Mouse (Mus musculus) adrenal gland, postnatal 0 days (tissue): ENCODE measurements around the gene Zyg11a. TPM values are rescaled to one million over a fixed set of nuclear protein-coding genes. Genes with fewer than 3 reads are reported as not detected.

Experiments
- polyA plus RNA-seq: library from polyadenylated mRNA; unstranded; fragments of >200 nt; fragmentation: Nextera tagmentation; extraction: Ambion mirVana; gene quantifications from 2 replicates; pipeline ENCODE4 v1.2.1, GENCODE M21; 2015

Zyg11a gene
- polyA plus RNA-seq, result 0.07 TPM in 1 of 2 replicates, not detected in the other

DNA sequence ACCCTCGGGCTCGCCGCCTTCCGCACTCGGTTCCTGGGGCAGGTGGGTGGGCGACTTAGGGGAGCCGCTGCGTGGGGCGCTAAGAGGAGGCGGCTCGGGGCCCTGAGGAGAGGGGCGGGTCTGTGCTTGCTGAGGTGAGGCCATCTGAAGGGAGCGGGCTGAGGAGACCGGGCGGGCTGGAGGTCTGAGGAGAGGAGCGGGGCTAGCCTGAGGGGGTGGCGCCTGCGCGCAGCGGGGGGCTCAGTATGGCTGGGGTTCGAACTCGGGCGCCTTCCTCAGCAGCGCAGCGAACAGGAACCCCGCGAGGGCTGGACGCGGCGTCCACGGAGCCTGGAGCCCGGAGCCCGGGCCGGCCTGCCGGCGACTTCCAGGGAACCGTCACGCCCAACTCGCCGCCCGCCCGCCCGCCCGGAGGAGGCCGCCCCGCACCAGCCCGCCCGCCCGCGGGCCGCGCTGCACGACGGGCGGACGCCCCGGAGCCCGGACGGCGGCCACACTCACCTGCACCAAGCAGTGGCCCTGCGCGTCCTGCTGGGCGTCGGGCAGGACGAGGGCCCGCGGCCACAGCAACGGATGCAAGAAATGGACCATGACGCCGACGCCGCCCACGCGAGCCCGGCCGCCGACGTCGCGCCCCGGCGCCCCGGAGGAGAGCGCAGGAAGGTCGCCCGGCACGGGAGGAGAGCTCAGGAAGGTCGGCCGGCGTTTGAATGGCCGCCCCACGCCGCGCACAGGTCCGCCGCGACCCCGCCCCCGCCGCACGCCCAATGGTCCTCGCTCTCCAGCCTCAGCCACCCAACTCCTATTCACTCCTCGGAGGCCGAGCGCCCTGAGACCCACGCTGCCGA is at the start of gene Zyg11a:
TSS of gene Zyg11a (minus strand) at position 717 of the 848 bp plus-strand sequence.

DNA sequence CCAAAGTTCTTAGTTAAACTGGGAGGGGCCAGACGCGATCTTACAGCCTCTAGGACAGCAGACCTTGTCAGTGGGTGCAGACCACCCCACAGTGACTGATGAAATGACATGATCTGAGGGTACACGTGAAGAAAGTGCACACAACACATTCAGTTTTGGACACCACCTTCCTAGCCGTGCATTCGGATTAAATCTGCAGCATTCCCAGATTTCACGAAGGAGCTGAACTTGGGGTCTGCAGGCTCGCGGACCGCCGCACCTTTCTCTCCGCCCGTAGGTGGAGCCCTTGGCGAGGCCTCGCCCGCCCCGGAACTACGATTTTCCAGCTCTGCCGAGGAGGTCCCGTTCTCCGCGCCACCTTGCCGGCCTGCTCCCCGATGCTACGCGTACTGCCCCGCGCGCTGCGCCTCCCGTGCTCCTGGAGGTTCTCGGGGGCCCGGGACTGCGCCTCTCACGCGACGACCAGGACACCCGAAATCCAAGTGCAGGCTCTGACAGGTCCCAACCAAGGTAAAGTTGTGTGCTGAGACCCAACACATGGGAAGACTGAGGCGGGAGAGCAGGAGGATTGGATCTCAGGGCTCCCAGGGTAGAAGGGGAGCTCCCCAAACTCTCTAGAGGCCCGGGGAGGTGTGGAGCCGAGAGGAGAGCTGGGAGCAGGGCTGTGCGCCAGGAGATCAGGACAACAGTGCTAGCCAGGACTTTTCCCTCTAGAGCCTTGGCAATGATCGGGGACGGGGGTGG is 52.5 kb downstream of the Zyg11a start, which contains the start of gene Echdc2:
TSS of gene Echdc2 (plus strand) at position 286 of the 744 bp plus-strand sequence.

DNA sequence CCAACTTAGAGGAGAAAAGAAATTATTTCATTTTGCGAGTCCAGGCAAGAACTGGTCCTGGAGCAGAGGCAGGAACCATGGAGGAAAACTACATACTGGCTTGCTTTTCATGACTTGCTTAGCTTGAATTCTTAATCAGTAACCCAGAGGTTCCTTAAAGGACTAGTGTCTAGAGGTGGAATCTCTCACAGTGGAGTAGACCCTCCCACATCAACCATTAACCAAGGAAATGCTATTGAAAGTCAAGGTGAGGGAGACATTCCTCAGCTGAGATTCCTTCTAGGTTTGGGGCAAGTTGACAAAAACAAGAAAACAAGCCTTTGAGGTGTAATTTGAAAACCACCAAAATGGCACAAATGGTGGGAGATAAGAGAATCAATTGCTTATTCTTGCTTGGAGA is 73.0 kb downstream of the Zyg11a start, which contains the start of gene Scp2:
TSS of gene Scp2 (minus strand) at position 119 of the 400 bp plus-strand sequence.

Other genes starting within 250 kb of the Zyg11a start
- gene Slc1a7, start 249.7 kb downstream of the Zyg11a start, polyA plus RNA-seq, result 0.52 and 0.58 TPM in 2 replicates
- 6.5 and 20.0 TPM in 2 replicates for gene Podn, start 121.6 kb downstream of the Zyg11a start, polyA plus RNA-seq
- gene Scp2, start 73.0 kb downstream of the Zyg11a start, polyA plus RNA-seq, result 422 and 442 TPM in 2 replicates
- gene Echdc2, start 52.6 kb downstream of the Zyg11a start, polyA plus RNA-seq, result 29.6 and 40.9 TPM in 2 replicates
- gene Zyg11b, start 83.0 kb upstream of the Zyg11a start, polyA plus RNA-seq, result 7.5 and 7.8 TPM in 2 replicates
- gene Coa7, start 110.1 kb upstream of the Zyg11a start, polyA plus RNA-seq, result 84.4 and 103 TPM in 2 replicates
- gene Shisal2a, start 165.3 kb upstream of the Zyg11a start, polyA plus RNA-seq, result 7.7 and 18.6 TPM in 2 replicates
- gene Gpx7, start 188.9 kb upstream of the Zyg11a start, polyA plus RNA-seq, result 64.7 and 93.1 TPM in 2 replicates
- gene Tut4, start 241.4 kb upstream of the Zyg11a start, polyA plus RNA-seq, result 38.3 and 50.2 TPM in 2 replicates